Mouse (Mus musculus) hindlimb bud, embryonic 11.5 days (tissue): ENCODE results near the gene Spaca5.

Experiments used
- DNase-seq: peaks from one replicate; pipeline ENCODE4 v3.0.0-alpha.2; 2012; ENCODE audit warnings: low read depth, low spot score; ENCODE audit errors: extremely low spot score

Spaca5 gene

DNA sequence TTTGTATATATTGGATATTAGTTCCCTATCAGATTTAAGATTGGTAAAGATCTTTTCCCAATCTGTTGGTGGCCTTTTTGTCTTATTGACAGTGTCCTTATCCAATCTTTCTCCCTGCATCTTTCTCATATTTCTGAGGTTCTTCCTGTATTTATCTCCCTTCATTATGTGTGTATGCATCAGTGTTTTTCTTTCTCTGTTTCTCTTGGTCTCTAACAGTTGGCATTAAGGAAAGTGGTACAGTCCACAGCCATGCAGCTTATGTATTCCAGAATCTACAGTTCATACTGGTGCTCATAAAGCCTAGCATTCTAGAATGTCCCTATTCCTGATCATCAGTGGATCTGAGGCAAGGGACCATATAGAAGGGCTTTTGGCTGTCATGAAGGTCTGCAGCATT lies at the start of gene Spaca5:
Spaca5 (plus strand) TSS at position 301 of the 400 bp plus-strand sequence.
- no peak for DNase-seq

DNA sequence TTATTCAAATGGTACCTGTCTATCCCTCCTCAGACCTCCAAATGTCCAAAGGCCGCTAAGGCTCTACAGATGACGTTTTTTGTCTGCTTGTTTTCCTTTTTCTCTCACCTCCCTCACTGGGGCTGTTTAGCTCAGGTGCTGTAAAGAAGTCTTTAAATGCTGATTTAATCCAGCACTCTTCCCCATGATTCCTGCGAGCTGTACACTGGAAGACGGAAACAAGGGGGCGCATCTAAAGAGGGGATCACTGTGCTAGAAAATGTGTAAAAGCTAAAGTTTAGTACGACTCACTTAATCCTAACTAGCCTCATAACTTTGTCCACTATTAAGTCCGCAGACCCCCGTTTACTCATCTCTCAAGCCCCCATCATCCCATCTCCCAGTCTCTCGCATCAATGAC lies 6.7 kb upstream of the Spaca5 start:
- no peak for DNase-seq

DNA sequence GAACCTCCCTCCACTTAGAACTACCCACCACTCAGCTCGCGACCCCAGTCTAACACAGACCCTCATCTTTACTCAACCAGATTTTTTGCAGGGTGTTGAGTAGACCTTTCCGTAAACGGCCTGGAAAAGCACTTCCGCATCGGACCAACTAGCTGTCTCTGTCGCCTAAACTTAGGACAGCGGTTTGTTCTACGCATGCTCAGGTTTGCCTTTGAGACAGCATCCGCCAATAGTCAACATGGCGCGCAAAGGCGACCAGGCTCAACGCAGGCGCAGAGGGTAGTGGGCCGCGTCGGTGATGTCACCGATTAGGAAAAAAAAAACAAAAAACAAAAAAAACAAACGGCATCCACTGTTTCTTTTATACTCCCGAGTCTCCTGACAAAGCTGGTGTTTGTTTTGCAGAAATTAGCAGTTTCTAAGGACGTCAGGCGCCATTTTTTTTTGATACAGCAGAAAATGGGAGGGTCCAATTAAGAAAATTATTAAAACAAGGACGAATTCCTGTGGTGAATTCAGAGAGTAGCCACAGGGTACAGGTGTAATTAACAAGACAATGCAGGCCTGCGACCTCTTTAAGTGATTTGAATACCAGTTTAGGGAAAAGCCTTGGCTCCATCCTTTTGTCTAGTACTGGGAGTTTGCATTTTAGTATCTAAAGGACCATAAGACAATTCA lies 6.2 kb upstream of the Spaca5 start, which contains the start of gene Zfp182:
Zfp182 (minus strand) TSS at position 451 of the 678 bp plus-strand sequence.
- peak; percentile 24 for DNase-seq

DNA sequence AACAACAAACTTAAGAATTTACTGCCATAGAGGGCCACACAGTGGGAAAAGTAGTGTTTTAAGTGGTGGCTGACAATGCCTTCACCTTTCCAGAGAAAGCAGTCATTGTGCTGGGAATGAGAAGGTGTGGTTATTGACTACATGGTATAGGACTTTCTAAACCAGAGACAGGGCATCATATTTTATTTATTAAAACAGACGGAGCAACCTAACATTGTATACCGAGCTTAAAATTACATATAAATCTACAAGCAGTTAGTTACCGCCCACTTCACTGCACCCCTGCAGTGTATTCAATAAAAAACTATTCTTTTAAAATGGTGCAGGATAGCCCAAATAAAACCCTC lies 5.7 kb upstream of the Spaca5 start:
- DNase-seq, result no peak

DNA sequence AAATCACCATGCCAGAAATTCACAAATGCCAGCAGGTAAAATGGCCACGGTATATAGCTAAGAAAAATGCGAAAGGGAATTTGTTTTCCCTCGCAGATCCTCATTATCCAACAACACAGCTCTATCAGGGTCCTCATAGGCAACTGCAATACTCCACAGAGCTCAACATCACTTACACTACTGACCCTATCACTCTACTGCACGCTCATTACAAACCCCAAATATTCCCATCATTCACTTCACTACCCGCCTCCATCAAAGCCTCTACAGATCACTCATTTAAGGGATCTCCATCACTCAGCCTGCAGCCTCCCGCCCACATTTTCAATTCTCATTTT lies 20.4 kb downstream of the Spaca5 start:
- no peak for DNase-seq

DNA sequence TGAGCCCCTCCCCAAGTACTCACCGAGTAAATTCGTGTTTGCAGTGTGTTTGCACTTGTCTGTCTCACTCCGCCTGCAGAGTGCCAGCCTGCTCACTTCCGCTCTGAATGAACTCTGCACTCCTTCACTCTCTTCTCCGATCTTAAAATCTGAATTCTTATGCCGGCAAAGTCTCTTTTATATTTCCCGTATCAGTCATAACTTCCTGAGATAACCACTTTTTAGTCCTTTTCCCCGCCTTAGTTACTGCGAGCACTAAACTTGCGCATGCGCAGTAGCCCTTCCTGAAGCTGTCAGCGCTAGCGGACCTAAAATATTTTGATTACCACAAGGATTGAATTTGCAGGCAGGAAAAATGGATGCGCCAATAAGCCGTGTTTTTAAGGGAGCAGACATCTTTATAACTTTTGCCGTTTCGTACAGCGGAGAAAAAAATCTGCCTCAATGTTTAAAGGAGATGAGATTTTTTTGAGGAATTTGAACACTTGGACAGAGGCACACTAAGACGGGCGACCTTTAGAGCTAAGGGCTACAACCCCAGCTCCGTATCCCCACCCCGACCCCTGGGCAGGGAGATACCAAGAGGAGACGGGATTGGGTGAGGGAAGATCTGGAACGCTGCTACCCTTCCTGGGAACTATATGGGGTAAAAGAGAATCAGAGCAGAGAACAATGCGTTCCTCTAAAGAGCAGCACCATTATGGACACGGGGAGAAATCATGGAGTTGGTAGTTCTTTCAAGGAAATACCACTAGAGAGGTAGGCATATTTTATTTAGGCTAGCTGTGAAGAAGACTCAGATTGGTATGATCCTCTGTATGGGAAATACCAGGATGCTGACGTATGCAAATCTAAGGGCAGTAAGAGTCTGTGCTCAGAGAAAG lies 21.0 kb downstream of the Spaca5 start, which contains the start of gene Zfp300:
Zfp300 (minus strand) TSS at position 545 of the 884 bp plus-strand sequence.
- peak; percentile 49 for DNase-seq

DNA sequence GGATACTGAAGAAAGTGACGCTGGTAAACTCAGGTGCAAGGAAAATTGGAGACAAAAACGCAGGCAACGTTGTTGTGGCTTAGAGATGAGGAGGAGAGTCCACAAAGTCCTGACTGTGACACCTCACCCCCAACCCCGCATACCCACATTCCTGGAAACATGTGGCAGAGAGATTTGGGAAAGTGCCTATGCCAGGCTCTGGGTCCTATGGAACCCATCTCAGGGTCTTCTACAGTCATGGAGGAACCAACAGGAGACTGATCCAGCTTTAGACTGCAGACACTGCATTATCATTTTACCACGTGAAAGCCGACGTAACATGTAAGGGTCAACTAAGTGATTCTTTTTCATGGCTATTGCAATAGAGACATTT lies 21.6 kb downstream of the Spaca5 start:
- no peak for DNase-seq

DNA sequence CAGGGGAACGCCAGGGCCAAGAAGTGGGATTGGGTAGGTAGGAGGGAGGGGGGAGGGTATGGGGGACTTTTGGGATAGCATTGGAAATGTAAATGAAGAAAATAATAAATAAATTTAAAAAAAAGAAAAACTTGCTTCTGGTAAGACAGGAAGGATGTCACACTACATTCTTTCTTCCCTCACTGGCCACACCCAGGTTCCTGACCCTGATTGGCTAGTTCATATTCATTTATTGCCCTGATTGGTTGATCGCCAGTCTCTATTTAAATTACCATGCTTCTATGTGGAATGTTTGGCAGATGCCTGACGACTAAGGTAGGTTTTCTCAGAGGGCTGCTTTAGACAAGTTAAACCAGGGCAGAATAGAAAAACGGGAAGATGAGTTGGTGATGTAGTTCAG lies 47.3 kb downstream of the Spaca5 start, which contains the start of gene Ssxa1:
Ssxa1 (plus strand) TSS at position 301 of the 400 bp plus-strand sequence.
- no peak for DNase-seq
